Mouse (Mus musculus): ENCODE data around the gene Batf2.
A peak's percentile ranks its signal among the peaks of the same experiment; 100 is the strongest.
"Not testable (repeated sequence)": the region's sequence is repeated elsewhere in the genome, so short reads cannot be mapped to it uniquely, and the experiment has no call there.

Gene Batf2

DNA sequence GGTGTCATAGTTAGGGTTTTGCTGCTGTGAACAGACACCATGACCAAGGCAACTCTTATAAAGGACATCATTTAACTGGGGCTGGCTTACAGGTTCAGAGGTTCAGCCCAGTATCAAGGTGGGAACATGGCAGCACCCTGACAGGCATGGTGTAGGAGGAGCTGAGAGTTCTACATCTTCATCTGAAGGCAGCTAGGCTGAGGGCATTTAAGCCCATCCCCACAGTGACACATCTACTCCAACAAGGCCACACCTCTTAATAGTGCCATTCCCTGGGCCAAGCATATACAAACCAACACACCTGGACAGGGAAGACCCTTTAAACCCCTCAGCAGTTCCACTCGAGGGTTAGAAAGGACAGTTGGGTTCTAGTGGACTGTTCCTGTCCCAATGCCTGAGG is 7.6 kb upstream of the Batf2 start:
- not testable (repeated sequence) for DNase-seq

DNA sequence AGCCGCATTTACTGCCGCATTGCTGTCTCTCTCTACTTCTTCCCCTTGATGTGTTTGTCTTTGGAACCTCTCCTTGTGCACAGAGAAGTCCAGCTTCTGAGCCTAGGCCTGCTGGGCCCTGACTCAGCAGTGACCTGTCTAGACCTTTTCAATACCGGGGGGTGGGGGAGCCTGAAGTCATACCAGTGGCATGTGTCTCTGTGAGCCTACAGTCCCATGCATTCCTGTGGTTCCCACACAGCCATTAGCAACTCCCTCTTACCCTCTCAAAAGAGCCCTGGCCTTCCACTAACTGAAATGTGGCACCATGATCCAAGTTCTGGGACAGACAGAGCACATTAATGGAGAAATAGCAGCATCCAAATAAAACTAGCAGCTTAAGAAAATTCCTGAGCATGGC is 4.4 kb upstream of the Batf2 start:
- DNase-seq = no peak

DNA sequence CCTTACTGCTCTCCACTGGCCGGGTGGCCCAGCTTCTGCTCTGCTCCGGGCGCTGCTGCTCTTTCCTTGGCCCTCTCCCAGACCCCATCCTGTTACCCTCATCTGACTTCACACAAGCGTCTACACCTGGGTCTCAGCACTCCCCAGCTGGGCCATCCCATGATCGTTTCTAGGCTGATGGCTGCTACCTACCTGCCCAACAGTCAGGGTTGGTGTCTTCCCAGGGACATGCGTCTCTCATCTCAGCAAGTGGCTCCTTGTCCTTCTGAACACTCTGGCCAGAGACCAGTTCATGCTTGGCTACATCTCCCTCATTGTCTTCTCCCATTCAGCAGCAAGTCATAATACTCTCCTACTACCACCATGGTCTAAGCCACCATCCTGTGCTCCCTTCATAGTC is 1.1 kb upstream of the Batf2 start:
- DNase-seq = no peak

DNA sequence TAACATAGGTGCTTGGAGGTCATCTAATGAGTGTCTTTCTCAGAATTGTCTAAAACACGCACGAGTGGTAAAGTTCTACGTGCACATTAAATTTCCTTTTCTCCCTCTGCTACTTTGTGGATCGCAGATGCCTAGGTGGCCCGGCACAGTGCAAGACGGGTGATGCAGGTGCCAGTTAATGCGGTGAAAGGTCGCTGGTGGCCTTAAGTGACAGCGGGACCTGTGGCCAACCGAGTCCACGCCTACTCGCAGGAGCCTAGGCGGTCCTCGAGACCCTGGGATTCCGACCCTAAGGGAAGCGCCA is 457 bp upstream of the Batf2 start:
- DNase-seq = no peak

DNA sequence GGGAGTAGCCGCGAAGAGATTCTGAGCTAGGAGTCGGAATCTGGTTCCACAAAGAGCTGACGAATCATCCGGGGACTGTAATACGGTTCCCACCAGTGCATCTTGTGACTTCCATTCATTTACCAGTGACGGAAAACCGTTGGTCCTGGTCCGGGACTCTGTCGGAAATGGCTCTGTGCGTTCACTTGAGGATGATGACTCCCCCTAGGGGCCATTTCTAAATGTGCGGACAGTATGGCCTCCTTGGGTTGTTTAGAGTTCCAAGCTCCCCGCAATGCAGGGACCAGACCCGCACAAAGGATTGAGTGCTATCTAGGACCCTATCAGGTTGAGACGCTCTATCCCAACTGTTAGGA is 589 bp downstream of the Batf2 start, which contains the start of gene Arl2:
Gene Arl2 (minus strand): TSS at position 155 of the 356 bp plus-strand sequence.
- DNase-seq = peak; percentile 93

DNA sequence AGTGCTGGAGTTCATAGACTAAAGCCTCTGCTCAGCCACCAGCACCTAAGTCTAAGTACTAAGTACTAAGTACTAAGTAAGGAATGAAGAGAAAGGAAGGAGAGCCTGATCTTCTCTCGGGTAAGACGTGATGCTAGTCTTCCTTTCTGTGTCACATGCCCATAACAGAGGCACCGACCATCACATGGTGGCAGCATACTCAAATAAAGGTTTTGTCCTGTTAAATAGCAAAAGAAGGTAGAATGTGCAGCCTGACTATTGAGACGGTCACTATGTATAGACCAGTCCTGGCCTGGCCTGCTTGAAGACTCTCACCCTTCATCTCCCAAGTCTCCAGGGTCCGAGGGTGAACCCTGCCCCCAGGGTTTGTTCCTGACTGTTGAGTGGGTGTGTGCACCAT is 4.1 kb downstream of the Batf2 start:
- no peak for DNase-seq

DNA sequence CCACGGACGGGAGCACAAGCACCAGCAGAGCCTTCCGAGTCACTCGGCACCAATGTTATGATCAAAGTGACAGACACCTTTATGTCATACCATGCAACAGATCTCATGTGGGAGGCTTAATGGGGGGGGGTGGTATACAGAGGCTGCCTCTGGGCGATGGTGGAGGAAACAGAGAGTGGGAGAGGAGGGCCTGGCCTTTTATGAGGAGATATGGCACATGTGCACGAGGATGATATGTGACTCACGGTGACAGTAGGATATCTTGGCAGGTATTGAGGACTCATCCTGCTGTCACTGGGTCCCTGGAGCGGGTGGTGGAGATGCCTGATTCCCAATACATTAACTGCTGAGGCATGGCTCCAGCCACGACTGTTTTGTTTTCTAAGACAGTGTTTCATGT is 14.4 kb downstream of the Batf2 start:
- DNase-seq = no peak

DNA sequence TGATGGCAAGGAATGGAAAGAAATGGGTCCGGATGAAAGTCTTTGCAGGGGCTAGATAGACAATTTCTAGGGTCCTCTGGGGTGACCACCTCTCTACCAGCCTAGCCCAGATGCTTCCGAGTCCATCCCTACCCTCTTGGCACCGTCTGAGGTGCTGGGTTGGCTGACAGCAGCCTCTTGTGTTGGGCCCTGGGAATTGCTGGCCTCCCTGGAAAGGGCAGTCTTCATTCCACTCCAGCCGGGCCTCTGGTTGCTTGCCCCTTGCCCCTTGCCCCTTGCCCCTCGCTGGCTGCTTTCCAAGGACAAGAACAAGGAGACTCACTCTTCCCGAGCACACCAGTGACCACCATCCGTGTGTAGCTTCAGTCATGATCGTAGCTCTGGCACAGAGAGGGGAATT is 15.6 kb downstream of the Batf2 start:
- DNase-seq = no peak

DNA sequence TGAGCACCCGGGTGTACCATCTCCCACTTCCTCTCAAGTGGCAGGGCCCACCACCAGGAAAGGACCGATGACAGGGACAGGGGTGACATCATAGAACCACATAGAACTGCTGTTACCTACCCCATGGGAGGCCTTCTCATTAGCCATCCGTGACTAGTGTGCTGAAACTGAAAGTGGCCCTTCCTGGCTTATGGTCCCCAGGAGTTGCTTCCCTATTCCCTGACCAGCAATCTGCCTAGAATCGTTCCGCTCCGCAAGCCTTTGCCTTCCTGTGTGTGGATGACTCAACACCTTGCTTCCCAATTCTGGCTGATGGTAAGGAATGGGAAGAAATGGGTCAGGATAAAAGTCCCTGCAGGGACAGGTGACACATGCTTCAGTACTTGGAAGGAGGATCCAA is 16.4 kb downstream of the Batf2 start:
- no peak for DNase-seq

DNA sequence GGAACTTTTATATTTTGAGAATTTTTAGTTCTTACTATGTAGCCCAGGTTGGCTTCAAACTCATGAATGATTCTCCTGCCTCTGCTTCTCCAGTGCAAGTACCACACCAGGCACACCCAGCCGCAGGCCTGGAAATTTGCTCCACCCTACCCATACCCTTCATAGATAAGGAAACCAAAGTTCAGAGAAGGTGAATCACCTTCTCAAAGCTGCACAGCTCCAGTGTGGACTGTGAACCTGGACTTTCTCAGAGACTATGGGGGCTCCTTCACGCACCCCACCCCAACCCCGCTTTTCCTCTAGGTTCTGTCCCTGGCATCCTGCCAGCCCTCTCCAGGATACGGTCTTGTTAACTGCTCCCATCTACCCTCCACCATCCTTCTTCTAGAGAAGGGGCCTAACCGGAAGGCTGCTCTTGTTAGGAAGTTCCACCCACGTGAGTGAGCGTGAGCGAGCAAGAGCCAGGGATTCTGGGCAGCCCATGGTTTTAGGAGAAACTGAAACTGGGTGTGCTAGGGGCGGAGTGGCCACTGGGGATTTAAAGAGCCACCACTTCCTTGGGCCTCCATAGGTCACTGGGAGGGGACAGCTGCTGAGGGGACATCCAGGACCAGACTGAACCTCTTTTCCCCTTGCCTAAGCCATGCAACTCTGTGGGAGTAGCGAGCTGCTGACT is 23.2 kb downstream of the Batf2 start:
- no peak for DNase-seq

DNA sequence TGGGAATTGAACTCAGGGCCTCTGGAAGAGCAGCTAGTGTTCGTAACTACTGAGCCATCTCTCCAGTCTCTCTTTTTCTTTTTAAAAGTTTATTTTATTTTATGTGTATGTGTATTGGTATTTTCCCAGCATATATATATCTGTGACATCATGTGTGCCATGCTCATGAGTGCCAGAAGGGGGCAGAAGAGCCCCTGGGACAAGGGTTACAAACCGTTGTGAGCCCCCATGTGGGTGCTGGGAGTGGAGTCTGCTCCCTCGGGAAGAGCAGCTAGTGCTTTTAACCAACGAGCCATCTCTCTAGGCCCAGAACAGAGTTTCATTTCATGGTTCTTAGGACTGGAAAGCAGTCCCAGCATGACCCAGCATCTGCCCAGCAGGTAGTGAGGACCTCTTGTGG is 26.0 kb downstream of the Batf2 start:
- DNase-seq = no peak

DNA sequence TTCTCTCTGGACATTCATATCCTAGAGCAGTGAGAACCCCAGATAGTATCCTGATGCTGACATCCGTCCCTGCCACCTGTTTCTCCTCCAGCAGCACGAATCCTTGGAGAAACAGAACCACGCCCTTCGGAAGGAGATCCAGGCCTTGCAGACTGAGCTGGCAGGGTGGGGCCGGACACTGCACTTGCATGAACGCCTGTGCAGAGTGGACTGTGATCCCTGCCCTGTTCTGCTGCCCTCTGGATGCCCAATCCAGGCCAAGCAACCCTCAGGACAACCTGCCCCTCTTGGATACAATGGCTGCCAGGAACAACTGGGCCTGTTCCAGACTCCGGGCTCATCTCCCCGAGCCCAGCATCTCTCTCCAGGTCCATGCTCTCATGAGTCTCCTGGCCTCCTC is 30.4 kb downstream of the Batf2 start:
- DNase-seq = no peak

DNA sequence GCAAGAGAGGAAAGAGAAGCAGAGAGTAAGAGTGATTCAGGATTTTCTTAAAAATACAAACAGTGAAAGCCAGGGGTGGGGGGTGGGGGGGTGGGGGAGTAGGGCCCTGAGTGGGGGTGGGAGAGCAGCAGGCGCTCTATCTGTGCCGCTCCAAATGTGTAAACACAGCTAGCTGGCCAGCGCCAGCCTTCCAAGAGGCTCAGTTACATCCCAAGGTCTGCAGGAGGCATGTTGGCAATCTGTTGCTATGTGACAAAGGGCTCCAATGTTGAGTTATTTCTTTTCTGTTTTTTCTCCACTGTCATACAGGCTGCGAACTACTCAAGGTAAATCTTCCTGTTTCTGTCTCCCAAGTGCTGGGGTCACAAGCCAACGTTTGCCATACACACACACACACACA is 34.0 kb downstream of the Batf2 start:
- DNase-seq = peak; percentile 30

DNA sequence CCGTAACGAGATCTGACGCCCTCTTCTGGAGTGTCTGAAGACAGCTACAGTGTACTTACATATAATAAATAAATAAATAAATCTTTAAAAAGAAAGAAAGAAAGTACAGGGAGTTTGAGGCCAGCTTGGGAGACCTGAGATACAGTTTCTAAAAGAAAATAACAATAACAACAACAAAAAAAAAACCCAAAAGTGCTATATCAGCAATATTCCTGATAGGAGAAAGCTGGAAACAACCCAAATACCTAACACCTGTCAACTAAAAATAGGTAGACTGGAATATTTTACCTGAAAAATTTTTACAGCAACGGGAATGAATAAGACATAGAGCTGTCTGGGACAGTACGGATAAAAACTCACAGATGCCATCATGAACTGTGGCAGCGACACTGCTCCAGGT is 38.0 kb downstream of the Batf2 start:
- no peak for DNase-seq

DNA sequence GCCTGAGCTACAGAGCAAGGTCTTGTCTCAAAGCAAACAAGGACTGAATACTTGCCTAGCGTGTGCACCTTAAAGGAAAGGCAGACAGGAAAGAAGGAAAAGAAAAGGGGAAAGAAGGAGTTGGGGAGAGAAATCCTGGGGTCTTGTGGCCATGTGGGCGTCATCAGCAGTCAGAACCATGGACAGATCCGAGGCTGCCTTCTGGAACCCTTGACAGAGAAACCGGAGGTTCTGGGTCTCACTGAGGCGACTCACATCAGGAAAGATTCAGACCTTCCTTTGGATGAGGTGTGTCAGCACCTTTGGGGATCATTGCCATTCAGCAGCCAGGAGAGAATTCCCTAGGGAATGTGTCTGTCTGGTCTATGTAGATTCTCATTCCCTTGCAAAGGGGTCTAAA is 40.8 kb downstream of the Batf2 start:
- no peak for DNase-seq

DNA sequence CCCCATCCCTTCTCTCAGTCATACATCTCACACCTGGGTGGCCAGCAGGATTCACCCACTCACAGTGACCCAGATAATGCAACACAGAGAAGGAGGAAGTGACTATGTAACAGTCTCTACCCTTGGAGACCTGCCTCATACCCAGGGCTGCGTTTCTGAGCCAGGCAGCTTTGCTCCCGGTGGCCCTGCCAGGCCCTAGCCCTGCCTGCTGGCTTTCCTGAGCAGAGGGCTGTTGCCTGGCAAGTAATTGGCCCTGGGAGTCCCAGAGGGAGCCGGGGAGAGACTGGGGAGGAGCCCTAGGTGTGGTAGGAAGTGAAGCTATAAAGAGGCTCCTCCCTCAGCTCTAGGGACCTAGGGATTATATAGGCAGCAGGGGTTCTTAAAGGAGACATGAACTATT is 41.8 kb downstream of the Batf2 start:
- peak; percentile 67 for DNase-seq

DNA sequence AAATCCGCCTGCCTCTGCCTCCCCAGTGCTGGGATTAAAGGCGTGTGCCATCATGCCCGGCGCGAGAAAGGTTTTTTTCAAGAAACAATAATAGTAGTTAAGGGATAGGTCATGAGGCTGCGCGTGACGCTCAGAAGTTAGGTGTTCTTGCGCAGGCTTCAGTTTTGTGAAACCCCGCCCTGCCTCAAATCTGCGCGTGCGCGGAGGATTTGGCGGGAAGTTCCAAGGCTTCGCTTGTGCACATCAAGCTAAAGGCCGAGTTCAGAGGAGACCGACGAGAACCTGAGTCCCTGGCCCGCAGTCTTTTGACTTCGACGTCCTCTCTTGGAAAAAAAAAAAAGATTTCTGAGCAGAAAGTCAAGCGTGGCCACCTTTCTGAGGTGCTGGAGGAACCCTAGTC is 43.3 kb downstream of the Batf2 start, which contains the start of gene Majin:
Gene Majin (plus strand): TSS at position 258 of the 400 bp plus-strand sequence.
- no peak for DNase-seq

DNA sequence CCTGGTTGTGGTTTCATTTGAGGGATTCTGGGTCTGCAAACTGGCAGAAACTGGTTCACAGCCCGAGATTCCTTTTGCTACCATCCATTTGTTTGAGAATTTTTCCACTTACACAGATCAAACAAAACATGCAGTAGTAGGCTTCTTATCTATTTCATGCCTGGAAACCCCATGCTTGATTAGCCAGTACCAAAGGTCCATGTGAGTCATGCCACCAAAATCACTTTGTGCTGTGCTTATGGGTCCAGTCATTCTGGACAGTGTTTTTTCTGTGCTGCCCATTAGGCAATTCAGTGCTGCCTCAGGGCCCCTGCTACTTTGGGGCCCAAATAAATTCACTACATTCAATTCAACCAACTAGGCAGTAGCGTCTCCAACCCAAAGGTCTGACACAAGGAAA is 63.5 kb downstream of the Batf2 start:
- DNase-seq = no peak

DNA sequence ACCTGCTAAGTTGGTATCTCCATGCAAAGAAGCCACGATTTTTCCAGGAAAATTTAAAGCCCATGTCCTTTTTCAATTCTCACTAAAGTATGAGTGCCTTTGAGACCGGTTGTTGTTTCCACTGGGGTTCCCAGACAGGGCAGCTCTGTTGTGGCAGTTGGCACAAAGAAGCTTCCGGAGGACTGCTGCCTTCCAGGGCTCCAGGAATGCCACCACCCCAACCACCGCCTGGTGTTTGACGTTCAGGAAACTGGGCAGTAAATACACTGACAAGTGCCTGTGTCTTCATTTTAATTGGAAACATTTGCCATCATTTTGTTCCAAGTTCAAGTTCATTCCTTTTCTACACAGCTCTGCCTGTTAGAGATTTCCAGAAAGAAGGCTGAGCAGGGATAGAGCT is 65.9 kb downstream of the Batf2 start:
- no peak for DNase-seq

DNA sequence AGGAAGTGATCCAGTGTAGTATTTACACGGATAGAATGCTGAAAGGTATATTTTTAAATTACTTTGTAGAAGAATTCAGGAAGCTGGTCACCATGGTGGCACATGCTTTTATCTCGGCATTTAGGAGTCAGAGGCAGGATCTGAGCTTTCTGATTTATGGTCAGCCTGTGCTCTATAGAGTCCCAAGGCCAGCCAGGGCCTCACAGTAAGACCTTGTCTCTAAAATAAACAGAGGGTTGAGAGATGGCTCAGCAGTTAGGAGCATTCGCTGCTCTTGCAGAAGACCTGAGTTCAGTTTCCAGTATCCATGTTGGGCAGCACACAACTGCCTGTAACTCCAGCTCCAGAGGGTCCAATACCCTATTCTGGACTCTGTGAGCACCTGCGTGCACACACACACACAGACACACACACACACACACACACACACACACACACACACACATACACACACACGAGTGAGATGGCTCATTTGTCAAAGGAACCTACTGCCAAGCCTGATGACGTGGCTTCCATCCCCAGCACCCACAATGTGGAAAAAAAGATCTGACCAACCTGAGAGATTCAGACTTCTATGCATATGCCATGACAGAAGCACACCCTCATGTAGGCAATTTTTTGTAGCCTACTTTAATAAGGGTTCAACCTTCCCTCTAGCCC is 75.4 kb downstream of the Batf2 start:
- no peak for DNase-seq

DNA sequence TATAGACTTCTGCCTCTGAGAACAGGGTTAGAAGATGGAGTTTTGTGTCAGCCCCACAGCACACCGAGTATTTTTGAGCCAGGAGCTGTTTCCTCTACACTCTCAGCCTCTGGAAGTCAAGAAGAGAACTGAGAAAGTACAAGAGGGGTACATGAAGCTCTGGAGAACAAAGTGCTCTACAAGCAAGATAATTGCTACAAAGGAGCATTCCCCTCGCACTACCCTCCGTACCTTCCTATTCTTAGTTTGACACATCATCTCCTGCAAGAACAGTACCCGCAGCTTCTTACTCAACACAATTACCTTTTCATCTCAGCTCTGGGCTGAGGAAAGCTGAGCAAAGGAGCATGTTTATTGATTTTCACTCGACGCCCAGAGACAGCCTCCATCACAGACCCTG is 77.8 kb downstream of the Batf2 start:
- no peak for DNase-seq

All from cerebellum, adult 9-10 months (tissue).